In genomic region chr13:58520028-58520427, GRCm38 (mm10) we compare ENCODE assay signal across 22 mouse cellular contexts.
A peak's percentile ranks its signal among the peaks of the same experiment; 100 is the strongest.
DNase-seq lines count a peak whose midpoint lies in the region; ATAC-seq and TF ChIP-seq lines count a peak whose summit lies in the region.
"Had no signal": no experiment of that assay in that cellular context is flagged by ENCODE, and none has a peak within 500 bp of the region (broad histone marks: within the 10 kb centered on the region; RNA-seq: fewer than 3 reads in every experiment).

No protein-coding gene starts in this region.

- H3K27me3 ChIP-seq in heart, embryonic 12.5 days (replicated peaks) = no peaks in the 10 kb centered on the region
- H3K27me3 ChIP-seq in MEL (ENCODE audit: control insufficient read depth in 1 of 2, insufficient read depth in 2 of 2, low read length in 2 of 2) = no peaks in the 10 kb centered on the region
- H3K27me3 ChIP-seq: forebrain, embryonic 15.5 days; stomach, embryonic 15.5 days had no signal

- no peak overlapping the region for H3K4me3 ChIP-seq in heart, embryonic 12.5 days
- peak overlapping the region; percentile 23 to 46; a peak in 3 of 4 replicates for H3K4me3 ChIP-seq in MEL (ENCODE audit: control insufficient read depth in 1 of 2, insufficient read depth in 1 of 2, low read depth in 2 of 2, low read length in 2 of 2)
- H3K4me3 ChIP-seq: embryonic facial prominence, embryonic 10.5 days; erythroblast, embryonic 14.5 days; forebrain, embryonic 15.5 days; limb, embryonic 15.5 days; midbrain, embryonic 10.5 days; stomach, embryonic 15.5 days had no signal

- H3K9me3 ChIP-seq in heart, embryonic 12.5 days (replicated peaks) = no peaks in the 10 kb centered on the region
- H3K9me3 ChIP-seq in MEL (replicated peaks; ENCODE audit: insufficient read depth, low read length) = no peaks in the 10 kb centered on the region
- H3K9me3 ChIP-seq: embryonic facial prominence, embryonic 10.5 days; forebrain, embryonic 15.5 days; limb, embryonic 15.5 days; midbrain, embryonic 10.5 days; stomach, embryonic 15.5 days had no signal

- peaks cover 35% of the 10 kb centered on the region for H3K4me1 ChIP-seq in heart, embryonic 12.5 days (replicated peaks)
- peaks cover 2 to 30% of the 10 kb centered on the region in 2 experiments; a peak in 3 of 4 replicates for H3K4me1 ChIP-seq in MEL (ENCODE audit: control insufficient read depth in 1 of 2, insufficient read depth in 2 of 2, low read length in 2 of 2)
- H3K4me1 ChIP-seq: forebrain, embryonic 15.5 days had no signal

- peaks cover 23% of the 10 kb centered on the region for H3K79me2 ChIP-seq in MEL (ENCODE audit: control insufficient read depth, insufficient read depth, low read length, poor library complexity)

- no peak overlapping the region for H3K27ac ChIP-seq in heart, embryonic 12.5 days (ENCODE audit: poor library complexity, severe bottlenecking)
- H3K27ac ChIP-seq in MEL (ENCODE audit: control insufficient read depth, low read depth, low read length) = peak overlapping the region; percentile 99
- H3K27ac ChIP-seq: embryonic facial prominence, embryonic 10.5 days; forebrain, embryonic 15.5 days; limb, embryonic 15.5 days; midbrain, embryonic 10.5 days; stomach, embryonic 15.5 days had no signal

- TF ChIP-seq CTCF in MEL (IDR thresholded peaks at IDR 0.05 in 2 of 3, conservative IDR thresholded peaks at IDR 0.05 in 1 of 3; ENCODE audit: control insufficient read depth in 1 of 3, insufficient read depth in 1 of 3, low read depth in 2 of 3, low read length in 3 of 3, poor library complexity in 1 of 3, severe bottlenecking in 1 of 3) = no peak

- H3K36me3 ChIP-seq in heart, embryonic 12.5 days = no peaks in the 10 kb centered on the region
- peaks cover 0 to 24% of the 10 kb centered on the region in 2 experiments; a peak in 2 of 4 replicates for H3K36me3 ChIP-seq in MEL (ENCODE audit: control insufficient read depth in 1 of 2, insufficient read depth in 2 of 2, low read length in 2 of 2)
- H3K36me3 ChIP-seq: embryonic facial prominence, embryonic 10.5 days; forebrain, embryonic 15.5 days; limb, embryonic 15.5 days; midbrain, embryonic 10.5 days; stomach, embryonic 15.5 days had no signal

- 81% methylated on average over 9 of the region's 9 CpGs for WGBS in heart, embryonic 12.5 days

- TF ChIP-seq EP300 in MEL (IDR thresholded peaks at IDR 0.05; ENCODE audit: low read depth in 1 of 2, low read length in 2 of 2) = no peak

- H3K9ac ChIP-seq in heart, embryonic 12.5 days = no peak overlapping the region
- H3K9ac ChIP-seq in MEL (ENCODE audit: control insufficient read depth, low read depth, low read length, poor library complexity, severe bottlenecking) = peak overlapping the region; percentile 83
- H3K9ac ChIP-seq: forebrain, embryonic 15.5 days; limb, embryonic 15.5 days; stomach, embryonic 15.5 days had no signal

- ATAC-seq in heart, embryonic 12.5 days (ENCODE audit: insufficient number of reproducible peaks, low FRiP score) = peak; percentile 88
- ATAC-seq in megakaryocyte progenitor cell, adult 5-6 weeks (replicated peaks; ENCODE audit: poor library complexity) = peak; percentile 30
- ATAC-seq: forebrain, embryonic 15.5 days; hindbrain, embryonic 16.5 days had no signal

- no peak for TF ChIP-seq RAD21 in MEL (IDR thresholded peaks at IDR 0.05; ENCODE audit: low read depth, low read length)

- no peak for DNase-seq in heart, postnatal 4 days
- DNase-seq in MEL (ENCODE audit: low read depth, low spot score) = peak; percentile 97
- DNase-seq in liver = peak; percentile 84
- no peak for DNase-seq in frontal cortex, adult 2 months (ENCODE audit: extremely low spot score in 1 of 2, low spot score in 1 of 2)
- no peak for DNase-seq in layer of hippocampus, postnatal 10 days (ENCODE audit: low spot score in 2 of 2)
- DNase-seq in cerebellum, postnatal 14 days = no peak
- DNase-seq: B cell, adult 2 months; cerebellum, adult 11 months; cerebellum, postnatal 36 days; kidney, adult 2 months; kidney, postnatal 36 days; retina, postnatal 1 day; spleen, adult 18-20 months had no signal

- H3K4me2 ChIP-seq in heart, embryonic 12.5 days = no peak overlapping the region
- H3K4me2 ChIP-seq: forebrain, embryonic 15.5 days; limb, embryonic 15.5 days; stomach, embryonic 15.5 days had no signal

- peak; percentile 13 to 65; a peak in 2 of 4 replicates for TF ChIP-seq POLR2A in MEL (IDR thresholded peaks at IDR 0.05; ENCODE audit: control insufficient read depth in 1 of 2, insufficient read depth in 1 of 2, low read depth in 1 of 2, low read length in 2 of 2, poor library complexity in 1 of 2)

TF ChIP-seq in MEL, 35 proteins besides CTCF, POLR2A, EP300 and RAD21:
- TF ChIP-seq MAFK (IDR thresholded peaks at IDR 0.05; ENCODE audit: borderline replicate concordance, low read depth, low read length) (no peak), MAZ (IDR thresholded peaks at IDR 0.05; ENCODE audit: low read depth, low read length) (no peak), GATA1 (IDR thresholded peaks at IDR 0.05; ENCODE audit: low read depth, low read length) (peak; percentile 78; the same call in 1 of the 2 replicates), POLR2AphosphoS2 (IDR thresholded peaks at IDR 0.05; ENCODE audit: low read length) (no peak), ZC3H11A (IDR thresholded peaks at IDR 0.05; ENCODE audit: low read depth, low read length) (no peak), MXI1 (IDR thresholded peaks at IDR 0.05; ENCODE audit: low read depth, low read length) (no peak), POLR2AphosphoS5 (IDR thresholded peaks at IDR 0.05; ENCODE audit: borderline replicate concordance, low read depth, low read length) (peak; percentile 48; the same call in 1 of the 2 replicates), BHLHE40 (IDR thresholded peaks at IDR 0.05; ENCODE audit: borderline replicate concordance, low read depth, low read length) (no peak), MEF2A (IDR thresholded peaks at IDR 0.05; ENCODE audit: extremely low read depth, insufficient replicate concordance, low read depth, low read length, poor library complexity, severe bottlenecking) (no peak), TBP (IDR thresholded peaks at IDR 0.05; ENCODE audit: low read depth, low read length) (peak; percentile 88), MYB (IDR thresholded peaks at IDR 0.05; ENCODE audit: low read depth, low read length) (no peak), NELFE (IDR thresholded peaks at IDR 0.05; ENCODE audit: low read depth, low read length) (no peak)

Comparison
In these comparisons a context has a peak if more than half of its experiments do, and no peak if none do; other contexts are left out.
1. DNase-seq: peak in MEL (single experiment) and liver (single experiment); none in heart, postnatal 4 days (single experiment), frontal cortex, adult 2 months (0 of 2), layer of hippocampus, postnatal 10 days (0 of 2) and cerebellum, postnatal 14 days (0 of 2).